Mouse (Mus musculus): ENCODE results near the gene Art5.
"Not testable (repeated sequence)": the region's sequence is repeated elsewhere in the genome, so short reads cannot be mapped to it uniquely, and the experiment has no call there.

Art5 gene

GRCm38 (mm10) chr7:102081784-102082183 lies 27.5 kb downstream of the Art5 start:
- DNase-seq (ENCODE audit: low read depth, low spot score): no peak

GRCm38 (mm10) chr7:102080311-102080710 lies 29.0 kb downstream of the Art5 start:
- no peak for DNase-seq (ENCODE audit: low read depth, low spot score)

GRCm38 (mm10) chr7:102078517-102078916 lies 30.8 kb downstream of the Art5 start:
- DNase-seq (ENCODE audit: low read depth, low spot score): peak; percentile 26

- peak; percentile 33 for DNase-seq (ENCODE audit: low read depth, low spot score)
Measured at GRCm38 (mm10) chr7:102076714-102077296, 32.5 kb downstream of the Art5 start.

- DNase-seq (ENCODE audit: low read depth, low spot score): no peak
Measured at GRCm38 (mm10) chr7:102066363-102066762, 42.9 kb downstream of the Art5 start.

GRCm38 (mm10) chr7:102065046-102065891 lies 44.0 kb downstream of the Art5 start, which contains the start of the genes Rnf121, Xndc1 and Xntrpc:
TSS of gene Rnf121 (minus strand) at chr7:102065469.
TSS of gene Xndc1 (plus strand) at chr7:102065511.
TSS of gene Xntrpc (plus strand) at chr7:102065713.
- peak; percentile 93 for DNase-seq (ENCODE audit: low read depth, low spot score)

- DNase-seq (ENCODE audit: low read depth, low spot score): no peak
Measured at GRCm38 (mm10) chr7:102064655-102065045, 44.6 kb downstream of the Art5 start.

- DNase-seq (ENCODE audit: low read depth, low spot score): no peak
Measured at GRCm38 (mm10) chr7:102063891-102064290, 45.4 kb downstream of the Art5 start.

GRCm38 (mm10) chr7:102062203-102062602 lies 47.1 kb downstream of the Art5 start:
- no peak for DNase-seq (ENCODE audit: low read depth, low spot score)

GRCm38 (mm10) chr7:102061353-102061752 lies 47.9 kb downstream of the Art5 start:
- DNase-seq (ENCODE audit: low read depth, low spot score): no peak

- not testable (repeated sequence) for DNase-seq (ENCODE audit: low read depth, low spot score)
Measured at GRCm38 (mm10) chr7:102048524-102048923, 60.8 kb downstream of the Art5 start.
